Mouse (Mus musculus) cerebellum, adult 9-10 months (tissue): Measurements from ENCODE around the gene Cplx2.

Experiments used
- DNase-seq: peaks from one replicate; pipeline ENCODE4 v3.0.0; 2022

Cplx2 gene

GRCm38 (mm10) chr13:54368181-54368580 is 3.0 kb upstream of the Cplx2 start:
- DNase-seq: no peak

- DNase-seq: no peak
Observed at GRCm38 (mm10) chr13:54371387-54372330, 510 bp downstream of the Cplx2 start.

GRCm38 (mm10) chr13:54372665-54373064 is 1.5 kb downstream of the Cplx2 start:
- peak; percentile 93 for DNase-seq

GRCm38 (mm10) chr13:54374106-54374706 is 3.1 kb downstream of the Cplx2 start:
- DNase-seq: peak; percentile 66

GRCm38 (mm10) chr13:54375497-54376495 is 4.6 kb downstream of the Cplx2 start:
- peak; percentile 56 for DNase-seq

GRCm38 (mm10) chr13:54376736-54377135 is 5.6 kb downstream of the Cplx2 start:
- peak; percentile 27 for DNase-seq

- peak; percentile 73 for DNase-seq
Observed at GRCm38 (mm10) chr13:54378051-54378450, 6.9 kb downstream of the Cplx2 start.

GRCm38 (mm10) chr13:54380421-54380820 is 9.3 kb downstream of the Cplx2 start:
- DNase-seq: peak; percentile 33

- no peak for DNase-seq
Observed at GRCm38 (mm10) chr13:54381396-54381795, 10.2 kb downstream of the Cplx2 start.

GRCm38 (mm10) chr13:54383531-54383930 is 12.4 kb downstream of the Cplx2 start:
- DNase-seq: peak; percentile 61

GRCm38 (mm10) chr13:54384518-54384917 is 13.4 kb downstream of the Cplx2 start:
- peak; percentile 72 for DNase-seq

- DNase-seq: peak; percentile 57
Observed at GRCm38 (mm10) chr13:54385008-54386004, 14.2 kb downstream of the Cplx2 start.

- peak; percentile 69 for DNase-seq
Observed at GRCm38 (mm10) chr13:54389971-54390564, 18.9 kb downstream of the Cplx2 start.

- no peak for DNase-seq
Observed at GRCm38 (mm10) chr13:54390565-54391013, 19.4 kb downstream of the Cplx2 start.

GRCm38 (mm10) chr13:54391313-54391712 is 20.2 kb downstream of the Cplx2 start:
- no peak for DNase-seq

GRCm38 (mm10) chr13:54397069-54397468 is 25.9 kb downstream of the Cplx2 start:
- no peak for DNase-seq

- DNase-seq: no peak
Observed at GRCm38 (mm10) chr13:54400565-54401179, 29.5 kb downstream of the Cplx2 start.

GRCm38 (mm10) chr13:54401180-54401569 is 30.0 kb downstream of the Cplx2 start:
- no peak for DNase-seq

GRCm38 (mm10) chr13:54402346-54402745 is 31.2 kb downstream of the Cplx2 start:
- no peak for DNase-seq
